Mouse (Mus musculus): Measurements from ENCODE around the gene Pxt1.

Pxt1 gene

DNA sequence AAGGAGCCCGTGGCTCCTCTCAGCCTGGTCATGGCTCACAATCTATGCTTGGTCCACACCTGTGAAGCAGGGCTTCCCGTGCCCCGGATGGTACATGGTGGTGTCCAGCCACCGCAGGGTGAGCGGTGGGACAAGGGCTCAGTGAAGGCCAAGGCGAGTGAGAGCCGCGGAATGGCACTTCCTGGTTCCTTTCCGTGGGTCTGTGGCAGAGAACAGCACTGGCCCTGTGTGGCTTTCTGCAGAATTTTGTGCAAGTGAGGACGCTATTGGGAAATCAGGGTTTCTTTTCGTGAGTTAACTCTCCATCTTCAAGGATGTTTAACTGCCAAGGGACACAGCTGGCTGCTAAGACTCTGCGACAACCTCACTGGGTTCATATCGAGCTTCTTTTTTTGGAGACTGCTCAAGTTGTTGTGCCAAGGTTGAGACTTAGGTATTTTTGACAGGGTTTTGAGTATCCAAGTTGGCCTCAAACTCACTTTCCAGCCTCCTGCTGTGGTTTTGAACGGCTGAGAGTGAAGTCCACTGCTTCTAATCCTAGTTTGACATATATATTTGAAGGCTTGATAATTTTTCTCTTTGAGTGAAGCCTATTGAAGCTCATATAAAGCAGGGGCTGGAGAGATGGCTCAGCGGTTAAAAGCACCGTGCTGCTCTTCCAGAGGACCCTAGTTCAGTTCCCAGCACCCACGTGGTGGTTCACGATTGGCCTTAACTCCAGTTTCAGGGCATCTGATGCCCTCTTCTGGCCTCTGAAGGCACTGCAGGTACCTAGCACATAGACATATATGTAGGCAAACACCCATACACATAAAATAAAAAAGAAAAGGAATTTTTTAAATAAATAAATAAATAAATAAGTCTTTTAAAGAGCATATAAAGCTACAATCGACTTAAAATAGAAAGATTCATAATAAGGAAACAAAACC, 3.6 kb upstream of the Pxt1 start:
- DNase-seq (ENCODE audit: low read depth), result no peak

DNA sequence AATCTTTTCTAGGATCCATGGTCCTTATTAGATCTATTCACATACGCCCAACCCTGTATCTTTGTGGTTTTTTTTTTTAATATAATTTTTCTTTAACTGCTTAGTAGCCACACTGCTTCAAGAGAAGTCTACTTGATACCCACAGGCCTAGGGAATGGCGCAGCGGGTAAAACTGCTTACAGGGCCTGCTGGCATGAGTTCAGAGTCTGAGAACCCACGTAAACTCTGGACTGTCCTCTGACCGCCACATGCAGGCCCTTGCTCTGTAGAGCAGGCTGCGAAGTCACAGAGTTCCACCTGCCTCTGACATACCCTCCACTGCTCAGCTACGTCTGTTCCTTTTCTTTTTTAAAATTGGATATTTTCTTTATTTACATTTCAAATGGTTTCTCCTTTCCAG, 841 bp upstream of the Pxt1 start:
- DNase-seq (ENCODE audit: low read depth), result no peak

GRCm38 (mm10) chr17:28942101-28942500, 1.5 kb downstream of the Pxt1 start:
- no peak for DNase-seq (ENCODE audit: low read depth)

- DNase-seq (ENCODE audit: low read depth), result no peak
These were observed 2.7 kb downstream of the Pxt1 start for GRCm38 (mm10) chr17:28940776-28941555.

GRCm38 (mm10) chr17:28936622-28937345, 6.9 kb downstream of the Pxt1 start:
- peak; percentile 73 for DNase-seq (ENCODE audit: low read depth)

DNA sequence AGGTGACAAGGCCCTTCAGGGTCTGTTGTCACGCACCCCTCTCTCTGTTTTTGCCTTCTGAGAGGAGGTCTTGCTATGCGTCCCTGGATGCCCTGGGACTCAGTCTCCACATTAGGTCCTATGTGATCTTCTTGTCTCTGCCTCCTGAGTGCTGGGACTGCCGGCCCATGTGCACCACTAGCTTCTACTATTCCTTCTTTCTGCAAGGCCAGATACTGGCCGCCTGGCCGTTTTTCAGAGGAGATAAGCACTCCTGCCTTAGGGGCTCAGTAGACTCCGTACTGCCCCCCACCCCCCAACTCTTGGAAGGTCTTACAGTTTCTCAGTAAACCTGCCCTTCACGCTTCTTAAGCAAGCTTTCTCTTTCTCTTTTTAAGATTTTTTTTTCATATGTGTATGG, 7.5 kb downstream of the Pxt1 start:
- DNase-seq (ENCODE audit: low read depth), result no peak

DNA sequence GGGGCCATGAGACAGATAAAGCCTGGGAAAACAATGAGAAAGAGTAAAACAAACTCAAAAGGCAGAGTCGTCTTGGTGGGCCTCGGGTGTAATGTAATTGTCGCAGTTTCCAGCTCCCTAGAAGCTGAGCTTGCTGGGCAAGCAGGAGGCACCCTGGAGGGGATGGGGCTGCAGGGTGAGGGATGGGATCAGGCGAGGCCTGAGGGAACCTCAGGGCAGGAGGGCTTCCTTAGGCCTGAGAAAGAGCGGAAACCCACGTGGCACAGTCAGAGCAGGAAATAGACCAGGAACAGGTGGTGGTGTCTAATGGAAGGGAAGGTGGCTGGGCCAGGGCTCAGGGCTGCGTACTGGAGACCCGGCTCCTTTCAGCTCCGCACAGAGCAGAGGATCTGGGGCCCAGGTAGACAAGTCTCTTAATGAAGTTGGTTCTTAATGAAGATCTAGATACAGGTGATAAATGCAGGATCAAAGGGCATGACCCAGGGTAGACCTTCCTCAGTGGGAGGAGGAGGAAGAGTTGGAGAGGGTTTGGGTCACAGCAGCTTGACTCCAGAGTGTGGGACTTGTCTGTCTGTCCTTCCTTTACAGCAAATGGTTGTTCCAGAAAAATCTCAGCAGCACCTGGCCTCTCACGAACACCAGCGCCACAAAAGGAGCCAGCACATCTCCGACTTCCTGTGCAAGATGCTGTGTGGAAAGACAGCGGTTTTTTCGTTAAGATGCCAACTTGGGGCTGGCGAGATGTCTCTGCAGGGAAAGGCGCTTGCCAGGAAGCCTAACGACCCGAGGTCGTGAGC, 9.3 kb downstream of the Pxt1 start:
- no peak for DNase-seq (ENCODE audit: low read depth)

DNA sequence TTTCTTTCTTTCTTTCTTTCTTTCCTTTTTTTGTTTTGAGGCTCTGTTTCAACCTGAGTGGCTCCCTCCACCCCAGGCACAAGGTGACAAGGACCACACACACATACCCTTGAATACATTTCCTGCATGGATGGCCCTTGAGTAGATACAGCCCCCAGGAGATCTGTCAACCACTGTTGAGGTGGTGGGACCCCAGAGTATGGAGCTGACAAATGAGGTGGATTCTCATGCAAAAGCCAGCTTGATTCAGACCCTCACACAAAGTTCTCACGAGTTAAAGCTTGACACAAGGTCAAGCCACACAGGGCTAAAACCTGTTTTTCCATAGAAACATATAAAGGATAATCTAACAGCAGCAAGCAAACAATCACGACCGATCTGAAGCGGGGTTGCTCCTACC, 11.4 kb downstream of the Pxt1 start:
- no peak for DNase-seq (ENCODE audit: low read depth)

- no peak for DNase-seq (ENCODE audit: low read depth)
These were observed 12.0 kb downstream of the Pxt1 start for GRCm38 (mm10) chr17:28931436-28932211.

GRCm38 (mm10) chr17:28930392-28931074, 13.1 kb downstream of the Pxt1 start:
- DNase-seq (ENCODE audit: low read depth), result no peak

GRCm38 (mm10) chr17:28929369-28929768, 14.3 kb downstream of the Pxt1 start:
- DNase-seq (ENCODE audit: low read depth), result no peak

- no peak for DNase-seq (ENCODE audit: low read depth)
These were observed 15.6 kb downstream of the Pxt1 start for GRCm38 (mm10) chr17:28928004-28928403.

DNA sequence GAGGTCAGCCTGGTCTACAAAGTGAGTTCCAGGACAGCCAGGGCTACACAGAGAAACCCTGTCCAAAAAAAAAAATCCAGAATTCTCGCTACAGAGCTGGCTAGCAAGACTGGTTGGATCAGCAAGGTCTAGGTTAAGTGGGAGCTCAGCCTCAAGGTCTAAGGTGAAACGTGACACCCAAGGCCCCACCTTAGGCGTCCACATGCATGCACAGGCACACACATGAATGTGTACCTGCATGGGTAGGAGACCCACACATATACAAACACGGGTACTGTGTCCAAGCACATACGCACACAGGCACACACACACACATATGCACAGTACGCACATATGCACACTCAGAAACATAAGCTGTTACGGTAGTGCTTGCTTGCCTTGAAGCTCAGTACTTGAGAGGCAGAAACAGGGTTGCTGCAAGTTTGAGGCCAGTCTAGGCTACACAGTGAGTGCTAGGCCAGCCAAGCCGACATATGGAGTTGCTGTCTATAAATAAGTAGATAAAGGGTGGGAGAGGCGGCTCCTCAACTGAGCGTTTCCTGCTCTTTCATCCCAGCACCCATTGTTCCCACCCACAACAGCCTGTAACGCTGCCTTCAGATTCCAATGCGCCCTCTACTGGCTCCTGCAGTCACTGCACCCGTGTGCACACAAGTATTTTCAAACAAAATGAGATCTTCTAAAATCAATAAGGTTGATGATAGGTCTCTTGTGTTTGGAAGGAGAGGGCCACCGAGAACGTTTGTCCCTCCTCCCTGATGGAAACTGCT, 16.6 kb downstream of the Pxt1 start:
- peak; percentile 84 for DNase-seq (ENCODE audit: low read depth)

DNA sequence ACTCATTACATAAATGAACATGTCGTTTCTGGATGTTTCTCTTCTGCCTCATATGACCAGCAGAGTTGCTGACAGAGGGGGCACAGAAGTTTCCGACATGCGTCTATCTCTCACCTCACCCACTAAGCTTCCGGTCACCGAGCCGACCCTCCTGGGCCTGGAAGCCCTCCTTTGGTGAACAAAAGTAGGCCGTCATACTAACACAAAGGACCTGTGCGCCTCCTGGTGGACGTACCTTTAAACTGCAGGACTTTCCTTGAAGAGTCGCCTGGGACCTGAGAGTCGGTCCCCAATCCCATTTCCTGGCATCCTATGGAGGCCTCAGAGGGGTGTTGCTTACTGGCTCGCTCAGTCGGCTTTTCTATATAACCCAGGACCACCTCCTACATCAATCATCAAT, 17.3 kb downstream of the Pxt1 start:
- peak; percentile 83 for DNase-seq (ENCODE audit: low read depth)

DNA sequence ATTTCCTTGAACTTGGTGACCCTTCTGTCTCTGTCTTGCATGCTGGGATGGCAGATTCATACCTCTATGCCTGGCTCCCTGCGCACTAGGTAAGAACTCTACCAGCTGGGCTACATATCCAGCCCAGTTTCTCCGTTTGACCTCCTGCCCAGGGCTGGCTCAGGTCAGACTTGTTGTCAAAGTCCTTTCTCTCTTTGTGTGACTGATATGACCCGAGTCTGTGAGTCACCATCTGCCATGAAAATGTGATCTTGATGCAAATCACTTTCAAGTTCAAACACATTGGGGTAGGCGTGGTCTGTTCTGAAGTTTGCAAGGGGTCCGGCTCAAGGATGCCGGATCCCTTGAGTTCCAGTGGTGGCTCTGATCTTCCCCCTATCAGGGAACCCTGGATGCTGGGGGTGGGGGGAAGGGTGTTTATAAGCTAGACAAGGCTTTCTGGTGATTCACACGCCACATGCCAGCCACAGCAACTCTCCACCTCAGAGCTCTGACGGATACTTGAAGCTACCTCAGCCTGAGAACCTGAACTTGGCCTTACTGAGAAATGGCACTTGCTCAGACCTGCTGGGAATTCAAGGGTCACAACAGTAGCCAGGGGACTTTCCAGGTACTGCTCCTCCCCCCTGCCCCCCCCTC, 18.6 kb downstream of the Pxt1 start:
- no peak for DNase-seq (ENCODE audit: low read depth)

DNA sequence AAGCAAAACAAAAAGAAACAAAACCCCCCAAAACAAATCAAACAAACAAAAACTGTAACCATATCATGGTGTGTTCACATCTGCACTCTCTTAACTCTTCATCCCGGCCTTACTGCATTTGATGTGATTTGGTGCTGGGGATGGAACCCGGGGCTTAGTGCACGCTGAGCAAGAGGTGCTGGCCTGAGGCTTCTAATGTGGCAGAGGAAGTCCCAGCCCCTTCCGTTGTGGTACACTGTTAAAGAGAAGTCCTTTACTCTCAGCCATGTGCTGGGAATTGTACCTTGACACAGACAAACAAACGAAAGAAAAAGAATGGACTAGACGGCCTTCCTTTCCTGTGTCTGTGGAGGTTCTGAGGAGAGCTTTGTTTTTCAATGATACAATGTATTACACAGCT, 21.5 kb downstream of the Pxt1 start:
- no peak for DNase-seq (ENCODE audit: low read depth)

GRCm38 (mm10) chr17:28921086-28921485, 22.6 kb downstream of the Pxt1 start:
- no peak for DNase-seq (ENCODE audit: low read depth)

DNA sequence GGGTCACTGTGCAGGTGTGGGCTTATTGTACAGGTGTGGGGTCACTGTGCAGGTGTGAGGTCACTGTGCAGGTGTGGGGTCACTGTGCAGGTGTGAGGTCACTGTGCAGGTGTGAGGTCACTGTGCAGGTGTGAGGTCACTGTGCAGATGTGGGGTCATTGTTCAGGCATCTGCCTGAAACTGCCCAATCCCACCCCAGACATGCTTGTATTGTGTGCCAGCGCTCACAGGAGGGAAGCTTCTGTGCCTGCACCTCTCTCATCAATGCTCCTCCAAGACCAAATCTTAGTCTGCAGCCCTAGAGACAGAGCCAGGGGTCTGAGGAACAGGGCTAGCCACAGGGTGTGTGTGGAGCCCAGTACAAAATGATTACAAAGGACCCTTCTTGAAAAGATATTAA, 27.1 kb downstream of the Pxt1 start:
- DNase-seq (ENCODE audit: low read depth), result no peak

- DNase-seq (ENCODE audit: low read depth), result no peak
These were observed 28.5 kb downstream of the Pxt1 start, which contains the start of gene 4930539E08Rik for GRCm38 (mm10) chr17:28915060-28915628. Gene 4930539E08Rik (minus strand): TSS chr17:28915324.
